Comparison of ENCODE assay signal across 13 mouse cellular contexts in genomic region chr7:55891797-55892196, GRCm38 (mm10). TPM values are rescaled to one million over a fixed set of nuclear protein-coding genes. Genes with fewer than 3 reads are reported as not detected.
DNase-seq lines count a peak whose midpoint lies in the region; ATAC-seq and TF ChIP-seq lines count a peak whose summit lies in the region.
"Had no signal": no experiment of that assay in that cellular context is flagged by ENCODE, and none has a peak within 500 bp of the region (broad histone marks: within the 10 kb centered on the region; RNA-seq: fewer than 3 reads in every experiment).

No protein-coding gene starts in this region.

- WGBS in heart, embryonic 12.5 days, result 93% methylated on average over 11 of the region's 11 CpGs

- in situ Hi-C loops in ES-E14 (cut with MboI; ENCODE audit: low sequenced_read_pairs in 2 of 2, unreplicated experiment in 2 of 2), result no loop called here

- H3K4me2 ChIP-seq in heart, embryonic 12.5 days, result no peak overlapping the region
- H3K4me2 ChIP-seq: lung, embryonic 15.5 days had no signal

- no peaks in the 10 kb centered on the region for H3K27me3 ChIP-seq in heart, embryonic 12.5 days (replicated peaks)
- H3K27me3 ChIP-seq: lung, embryonic 15.5 days had no signal

- no peaks in the 10 kb centered on the region for H3K9me3 ChIP-seq in ES-E14 (ENCODE audit: control insufficient read depth, insufficient read depth, low read depth, low read length)
- no peaks in the 10 kb centered on the region for H3K9me3 ChIP-seq in heart, embryonic 12.5 days (replicated peaks)
- H3K9me3 ChIP-seq: G1E; lung, embryonic 15.5 days had no signal

- H3K9ac ChIP-seq in ES-E14 (ENCODE audit: insufficient read depth, low read depth, low read length, poor library complexity, severe bottlenecking), result no peak overlapping the region
- H3K9ac ChIP-seq in heart, embryonic 12.5 days, result no peak overlapping the region
- H3K9ac ChIP-seq: lung, embryonic 15.5 days had no signal

- peaks cover 16% of the 10 kb centered on the region; the same call in 1 of the 2 replicates for H3K36me3 ChIP-seq in ES-E14 (ENCODE audit: control insufficient read depth, insufficient read depth, low read length, poor library complexity, severe bottlenecking)
- peaks cover 75% of the 10 kb centered on the region for H3K36me3 ChIP-seq in heart, embryonic 12.5 days

- peak; percentile 64 for DNase-seq in layer of hippocampus, adult 9-11 months
- DNase-seq in layer of hippocampus, postnatal 36 days, result no peak
- DNase-seq in ES-E14 (ENCODE audit: low read depth, low spot score), result peak; percentile 48
- peak; percentile 66 for DNase-seq in lung, postnatal 36 days
- no peak for DNase-seq in ovary, postnatal 14 days (ENCODE audit: low spot score)
- no peak for DNase-seq in cerebellum, postnatal 10 days
- DNase-seq: cerebellum, adult 9-11 months; gastrocnemius, postnatal 14 days; right cerebral cortex, postnatal 4 days had no signal

- H3K4me1 ChIP-seq in ES-E14 (ENCODE audit: control insufficient read depth in 2 of 2, insufficient read depth in 2 of 2, low read length in 2 of 2, poor library complexity in 1 of 2), result no peaks in the 10 kb centered on the region; a peak in 1 of 4 replicates
- no peaks in the 10 kb centered on the region for H3K4me1 ChIP-seq in heart, embryonic 12.5 days (replicated peaks)
- H3K4me1 ChIP-seq: lung, embryonic 15.5 days had no signal

- H3K27ac ChIP-seq in ES-E14 (ENCODE audit: insufficient read depth, low read depth, low read length, poor library complexity, severe bottlenecking), result no peak overlapping the region; the same call in 1 of the 2 replicates
- no peak overlapping the region for H3K27ac ChIP-seq in heart, embryonic 12.5 days (ENCODE audit: poor library complexity, severe bottlenecking)
- H3K27ac ChIP-seq: lung, embryonic 15.5 days had no signal

- peak; percentile 38 for ATAC-seq in inflammation-experienced regulatory T-cells, adult 6 months
- ATAC-seq in heart, embryonic 12.5 days (ENCODE audit: insufficient number of reproducible peaks, low FRiP score), result no peak

- H3K4me3 ChIP-seq in ES-E14 (ENCODE audit: insufficient read depth in 1 of 2, low read depth in 1 of 2, low read length in 2 of 2, poor library complexity in 1 of 2, severe bottlenecking in 1 of 2), result no peak overlapping the region
- no peak overlapping the region for H3K4me3 ChIP-seq in heart, embryonic 12.5 days
- H3K4me3 ChIP-seq: lung, embryonic 15.5 days had no signal

TF ChIP-seq in ES-E14, 5 proteins besides CTCF, POLR2A, EP300 and RAD21:
- no peak for TF ChIP-seq CHD2 (IDR thresholded peaks at IDR 0.05; ENCODE audit: low read depth, low read length)
- TF ChIP-seq ZC3H11A (IDR thresholded peaks at IDR 0.05; ENCODE audit: borderline replicate concordance, low read depth, low read length), result no peak
- TF ChIP-seq ZNF384 (IDR thresholded peaks at IDR 0.05; ENCODE audit: low read depth, low read length), result no peak
- no peak for TF ChIP-seq HCFC1 (IDR thresholded peaks at IDR 0.05; ENCODE audit: borderline replicate concordance, insufficient read depth, low read length)
- TF ChIP-seq MAFK (IDR thresholded peaks at IDR 0.05; ENCODE audit: insufficient read depth, low read depth, low read length), result no peak
TF ChIP-seq in ES-E14: peak in this region for 0.

RNA-seq across cellular contexts. Expression of gene Cyfip1, which starts 50.3 kb away (rescaled TPM):
- total RNA-seq in layer of hippocampus, postnatal 36 days (2021), result 100 to 1,000 TPM; 107 to 121 TPM
- 55.0 and 59.8 TPM in 2 replicates for total RNA-seq in ES-E14 (2012; rRNA removed)
- polyA plus RNA-seq in inflammation-experienced regulatory T-cells, adult 6 months (2017; shearing (Covaris generic)), result 100 to 1,000 TPM in 1 of 3 experiments, 10 to 100 TPM in 2; 86.4 to 118 (median 99.8) TPM
- polyA plus RNA-seq in heart, embryonic 12.5 days (2016; fragmentation: Nextera tagmentation; extraction: Ambion mirVana), result 58.5 and 60.9 TPM in 2 replicates

Comparison
In these comparisons a context has a peak if more than half of its experiments do, and no peak if none do; other contexts are left out.
1. DNase-seq: peak in layer of hippocampus, adult 9-11 months (single experiment), ES-E14 (single experiment) and lung, postnatal 36 days (single experiment); none in layer of hippocampus, postnatal 36 days (0 of 2), ovary, postnatal 14 days (single experiment) and cerebellum, postnatal 10 days (0 of 2).